8 mouse cellular contexts compared by ENCODE assay signal in genomic region chr1:131238931-131239381, GRCm38 (mm10). TPM values are rescaled to one million over a fixed set of nuclear protein-coding genes. Genes with fewer than 3 reads are reported as not detected.
DNase-seq lines count a peak whose midpoint lies in the region; ATAC-seq lines count a peak whose summit lies in the region.

No protein-coding gene starts in this region.

- no peaks in the 10 kb centered on the region for H3K36me3 ChIP-seq in embryonic facial prominence, embryonic 15.5 days
- no peaks in the 10 kb centered on the region for H3K36me3 ChIP-seq in embryonic facial prominence, embryonic 10.5 days (replicated peaks)
- H3K36me3 ChIP-seq in heart, embryonic 12.5 days, result no peaks in the 10 kb centered on the region

- ATAC-seq in embryonic facial prominence, embryonic 15.5 days (ENCODE audit: insufficient number of reproducible peaks, low FRiP score, low TSS enrichment, low read depth), result no peak
- ATAC-seq in heart, embryonic 12.5 days (ENCODE audit: insufficient number of reproducible peaks, low FRiP score), result peak; percentile 64; the same call in 1 of the 2 replicates

- H3K9me3 ChIP-seq in embryonic facial prominence, embryonic 15.5 days (replicated peaks), result no peaks in the 10 kb centered on the region
- no peaks in the 10 kb centered on the region for H3K9me3 ChIP-seq in embryonic facial prominence, embryonic 10.5 days
- no peaks in the 10 kb centered on the region for H3K9me3 ChIP-seq in heart, embryonic 12.5 days (replicated peaks)

- H3K4me3 ChIP-seq in embryonic facial prominence, embryonic 15.5 days (replicated peaks), result no peak overlapping the region
- H3K4me3 ChIP-seq in embryonic facial prominence, embryonic 10.5 days, result no peak overlapping the region
- H3K4me3 ChIP-seq in heart, embryonic 12.5 days, result no peak overlapping the region

- H3K27me3 ChIP-seq in embryonic facial prominence, embryonic 15.5 days, result peaks cover 16% of the 10 kb centered on the region
- peaks cover 60% of the 10 kb centered on the region for H3K27me3 ChIP-seq in embryonic facial prominence, embryonic 10.5 days (replicated peaks; ENCODE audit: low read depth, poor library complexity, severe bottlenecking)
- H3K27me3 ChIP-seq in heart, embryonic 12.5 days (replicated peaks), result peaks cover 10% of the 10 kb centered on the region; the same call in 1 of the 2 replicates

- DNase-seq in embryonic facial prominence, embryonic 10.5 days (ENCODE audit: low spot score), result no peak
- DNase-seq in cerebellum, adult 11 months, result peak; percentile 59
- DNase-seq in kidney, postnatal 36 days, result peak; percentile 70
- DNase-seq in testis, postnatal 10 days (ENCODE audit: low spot score), result peak; percentile 64
- no peak for DNase-seq in spleen, postnatal 14 days (ENCODE audit: low spot score in 2 of 2)
- DNase-seq in natural killer cell, adult 2 months (ENCODE audit: low spot score in 2 of 2), result no peak

- 0 out of 2 replicates have a peak overlapping the region, but pooled peaks have one; percentile 13 for H3K27ac ChIP-seq in embryonic facial prominence, embryonic 15.5 days (replicated peaks)
- H3K27ac ChIP-seq in embryonic facial prominence, embryonic 10.5 days (replicated peaks), result no peak overlapping the region
- no peak overlapping the region for H3K27ac ChIP-seq in heart, embryonic 12.5 days (ENCODE audit: poor library complexity, severe bottlenecking)

- peaks cover 32% of the 10 kb centered on the region for H3K4me1 ChIP-seq in embryonic facial prominence, embryonic 15.5 days
- peaks cover 9% of the 10 kb centered on the region; the same call in 1 of the 2 replicates for H3K4me1 ChIP-seq in embryonic facial prominence, embryonic 10.5 days
- peaks cover 60% of the 10 kb centered on the region for H3K4me1 ChIP-seq in heart, embryonic 12.5 days (replicated peaks)

- no peak overlapping the region for H3K4me2 ChIP-seq in embryonic facial prominence, embryonic 15.5 days (replicated peaks)
- H3K4me2 ChIP-seq in heart, embryonic 12.5 days, result no peak overlapping the region

- H3K9ac ChIP-seq in embryonic facial prominence, embryonic 15.5 days, result no peak overlapping the region
- no peak overlapping the region for H3K9ac ChIP-seq in heart, embryonic 12.5 days

- 50% methylated on average over 8 of the region's 8 CpGs for WGBS in embryonic facial prominence, embryonic 15.5 days
- 68% methylated on average over 8 of the region's 8 CpGs for WGBS in embryonic facial prominence, embryonic 10.5 days
- 58% methylated on average over 8 of the region's 8 CpGs for WGBS in heart, embryonic 12.5 days

RNA-seq across cellular contexts. Expression of gene Rassf5, which starts 6.1 kb away (rescaled TPM):
- 4.6 and 4.8 TPM in 2 replicates for polyA plus RNA-seq in embryonic facial prominence, embryonic 15.5 days (2015; fragmentation: Nextera tagmentation; extraction: Ambion mirVana)
- 1.2 and 1.3 TPM in 2 replicates for polyA plus RNA-seq in embryonic facial prominence, embryonic 10.5 days (2016; fragmentation: Nextera tagmentation; extraction: Ambion mirVana)
- polyA plus RNA-seq in heart, embryonic 12.5 days (2016; fragmentation: Nextera tagmentation; extraction: Ambion mirVana), result 27.0 and 27.2 TPM in 2 replicates

RNA-seq across cellular contexts. Expression of gene Ikbke, which starts 40.5 kb away (rescaled TPM):
- 5.1 and 7.7 TPM in 2 replicates for polyA plus RNA-seq in embryonic facial prominence, embryonic 15.5 days (2015; fragmentation: Nextera tagmentation; extraction: Ambion mirVana)
- polyA plus RNA-seq in embryonic facial prominence, embryonic 10.5 days (2016; fragmentation: Nextera tagmentation; extraction: Ambion mirVana), result 0.94 and 1.6 TPM in 2 replicates
- polyA plus RNA-seq in heart, embryonic 12.5 days (2016; fragmentation: Nextera tagmentation; extraction: Ambion mirVana), result 2.8 and 3.4 TPM in 2 replicates

Comparison
In these comparisons a context has a peak if more than half of its experiments do, and no peak if none do; other contexts are left out.
1. DNase-seq: peak in cerebellum, adult 11 months (single experiment), kidney, postnatal 36 days (2 of 2) and testis, postnatal 10 days (single experiment); none in embryonic facial prominence, embryonic 10.5 days (single experiment), spleen, postnatal 14 days (0 of 2) and natural killer cell, adult 2 months (0 of 2).